Mouse (Mus musculus) midbrain, postnatal 0 days (tissue): ENCODE measurements around the gene Trim67. TPM values are rescaled to one million over a fixed set of nuclear protein-coding genes. Genes with fewer than 3 reads are reported as not detected.
A peak's percentile ranks its signal among the peaks of the same experiment; 100 is the strongest.

ENCODE experiments used
- ATAC-seq: fragments of 200-750 bp; cut with Nextera tagmentation; 2 replicates; pipeline ENCODE4 v1.8.0; 2017; ENCODE audit warnings: moderate number of reproducible peaks, mild to moderate bottlenecking, moderate TSS enrichment, moderate library complexity; ENCODE audit not compliant: low FRiP score
- DNase-seq: peaks from one replicate; pipeline ENCODE4 v3.0.0-alpha.2; 2015; ENCODE audit warnings: low spot score
- H3K27ac ChIP-seq: fragments of 300-500 bp; sonication (generic); 2 replicates; pipeline ENCODE4 v1.5.1; 2014; ENCODE audit warnings: low read depth, mild to moderate bottlenecking, low read length, mixed read lengths
- H3K27me3 ChIP-seq: fragments of 300-500 bp; sonication (generic); 2 replicates; pipeline ENCODE4 v1.6.1; 2014; ENCODE audit warnings: low read length, control low read depth, mixed read lengths; ENCODE audit not compliant: insufficient read depth
- H3K36me3 ChIP-seq: fragments of 300-500 bp; sonication (generic); 2 replicates; pipeline ENCODE4 v1.6.1; 2014; ENCODE audit warnings: low read length, control low read depth, mixed read lengths; ENCODE audit not compliant: insufficient read depth
- H3K4me1 ChIP-seq: fragments of 300-500 bp; sonication (generic); 2 replicates; pipeline ENCODE4 v1.6.1; 2014; ENCODE audit warnings: mild to moderate bottlenecking, control low read depth, antibody characterized with exemption, low read length, mixed read lengths; ENCODE audit not compliant: insufficient read depth
- H3K4me2 ChIP-seq: fragments of 300-500 bp; sonication (generic); 2 replicates; pipeline ENCODE4 v1.6.1; 2014; ENCODE audit warnings: low read depth, mild to moderate bottlenecking, low read length, mixed read lengths; ENCODE audit not compliant: poor library complexity, severe bottlenecking
- H3K4me3 ChIP-seq: fragments of 300-500 bp; sonication (generic); 2 replicates; pipeline ENCODE4 v1.5.1; 2014; ENCODE audit warnings: low read depth, mild to moderate bottlenecking, low read length, moderate library complexity
- H3K9ac ChIP-seq: fragments of 300-500 bp; sonication (generic); replicated peaks from 2 replicates; pipeline ENCODE4 v1.6.1; 2014; ENCODE audit warnings: mild to moderate bottlenecking, low read length, moderate library complexity, mixed read lengths; ENCODE audit not compliant: poor library complexity, severe bottlenecking
- H3K9me3 ChIP-seq: fragments of 300-500 bp; sonication (generic); 2 replicates; pipeline ENCODE4 v1.6.1; 2016; ENCODE audit warnings: low read length, control low read depth
- CTCF ChIP-seq: IDR thresholded peaks from 2 replicates; pipeline ENCODE4 v1.5.1; 2016; ENCODE audit warnings: antibody characterized with exemption, mild to moderate bottlenecking
- WGBS: fragments of 180-500 bp; shearing (Covaris S2); extraction: QIAGEN DNeasy Blood & Tissue Kit; methylation state at CpG from one replicate; pipeline ENCODE4 v1.1.7; 2014; 5-methylcytosine and 5-hydroxymethylcytosine counted together
- polyA plus RNA-seq: library from polyadenylated mRNA; unstranded; fragments of >200 nt; fragmentation: Nextera tagmentation; extraction: Ambion mirVana; gene quantifications from 2 replicates; pipeline ENCODE4 v1.2.1, GENCODE M21; 2015
- total RNA-seq: library from RNA; depleted of rRNA; stranded (reverse); fragments of >200 nt; gene quantifications from 2 replicates; pipeline ENCODE4 v1.2.3, GENCODE M21; 2014

Gene Trim67
- total and polyA plus RNA-seq, 2 experiments from 2014 or later = 25.6 to 87.1 TPM

- H3K9me3 ChIP-seq = no peaks in the 10 kb centered on the region
- under 1% methylated on average over 25 of the region's 25 CpGs for WGBS
- H3K36me3 ChIP-seq = no peaks in the 10 kb centered on the region
- H3K4me2 ChIP-seq = peak overlapping the region; percentile 82
- peak overlapping the region; percentile 78 for H3K4me3 ChIP-seq
- peak overlapping the region; percentile 97 for H3K27ac ChIP-seq
- H3K4me1 ChIP-seq = peaks cover 23% of the 10 kb centered on the region; the same call in 1 of the 2 replicates
- H3K27me3 ChIP-seq = 0 out of 2 replicates have a peak, but pooled peaks cover 3% of the 10 kb centered on the region
- DNase-seq = peak; percentile 73
- peak; percentile 33 for ATAC-seq
- peak; percentile 68 for TF ChIP-seq CTCF
- H3K9ac ChIP-seq = peak overlapping the region; percentile 92
These were observed 1.5 kb downstream of the Trim67 start for GRCm38 (mm10) chr8:124794486-124794780.

- H3K4me2 ChIP-seq = peak overlapping the region; percentile 82
- no peak overlapping the region for H3K27ac ChIP-seq
- DNase-seq = no peak
- H3K9ac ChIP-seq = peak overlapping the region; percentile 39
- 66% methylated on average over 8 of the region's 8 CpGs for WGBS
- ATAC-seq = no peak
- H3K4me3 ChIP-seq = peak overlapping the region; percentile 78
- TF ChIP-seq CTCF = no peak
- peaks cover 23% of the 10 kb centered on the region; the same call in 1 of the 2 replicates for H3K4me1 ChIP-seq
- 0 out of 2 replicates have a peak, but pooled peaks cover 3% of the 10 kb centered on the region for H3K27me3 ChIP-seq
- H3K9me3 ChIP-seq = no peaks in the 10 kb centered on the region
- no peaks in the 10 kb centered on the region for H3K36me3 ChIP-seq
These were observed 3.0 kb downstream of the Trim67 start for GRCm38 (mm10) chr8:124795781-124796488.

- no peaks in the 10 kb centered on the region for H3K27me3 ChIP-seq
- WGBS = 47% methylated on average over 11 of the region's 11 CpGs
- ATAC-seq = no peak
- no peak for DNase-seq
- H3K4me3 ChIP-seq = no peak overlapping the region
- H3K9me3 ChIP-seq = no peaks in the 10 kb centered on the region
- no peak overlapping the region for H3K4me2 ChIP-seq
- TF ChIP-seq CTCF = no peak
- peaks cover 14% of the 10 kb centered on the region; the same call in 1 of the 2 replicates for H3K4me1 ChIP-seq
- H3K27ac ChIP-seq = no peak overlapping the region
- no peaks in the 10 kb centered on the region for H3K36me3 ChIP-seq
- no peak overlapping the region for H3K9ac ChIP-seq
These were observed 7.7 kb downstream of the Trim67 start for GRCm38 (mm10) chr8:124800542-124800941.

DNA sequence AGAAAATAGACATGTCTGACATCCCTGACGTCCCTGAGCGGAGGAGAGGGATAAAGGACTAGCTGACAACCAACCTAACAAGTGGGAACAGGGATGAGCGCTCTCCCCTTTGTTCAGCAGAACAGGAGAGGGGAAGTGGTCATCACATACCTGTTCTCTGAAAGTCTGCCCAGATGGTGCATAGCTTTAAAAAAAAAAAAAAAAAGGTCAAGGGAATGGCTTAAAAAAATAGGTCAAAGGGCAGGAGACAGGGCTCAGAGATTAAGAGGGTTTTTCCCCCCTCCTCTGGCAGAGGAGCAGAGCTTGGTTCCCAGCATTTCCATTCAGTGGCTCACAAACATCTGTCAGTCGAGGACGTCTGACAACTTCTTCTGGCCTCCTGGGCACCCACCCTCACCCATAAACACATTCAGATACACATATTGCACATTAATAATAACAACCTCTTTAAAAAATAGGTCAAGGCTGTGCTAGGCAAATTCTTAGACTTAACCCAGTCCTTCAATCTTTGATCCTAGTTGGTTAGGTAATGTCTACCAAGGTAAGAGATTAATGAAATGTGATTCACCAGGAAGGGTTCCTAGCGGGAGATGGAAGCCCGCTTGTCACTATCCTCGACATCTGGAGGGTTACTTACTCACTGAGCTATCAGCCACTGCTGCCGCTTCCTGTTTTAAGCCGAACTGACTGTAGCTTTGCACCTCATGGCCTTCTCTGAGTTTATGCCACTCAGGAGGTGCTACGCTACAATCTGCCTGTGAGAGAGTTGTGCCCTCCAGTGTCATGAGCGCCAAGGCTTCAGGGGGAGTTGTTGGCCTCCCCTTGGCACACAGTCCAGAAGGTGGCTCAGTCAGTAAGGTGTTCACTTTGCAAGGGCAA is 11.2 kb downstream of the Trim67 start:
- Histone ChIP-seq H3K27me3 (no peaks in the 10 kb centered on the region), H3K9ac (no peak overlapping the region), H3K4me1 (peaks cover under 1% of the 10 kb centered on the region; the same call in 1 of the 2 replicates), H3K36me3 (no peaks in the 10 kb centered on the region), H3K9me3 (no peaks in the 10 kb centered on the region), H3K4me3 (no peak overlapping the region), H3K27ac (no peak overlapping the region), H3K4me2 (no peak overlapping the region)
- DNase-seq (no peak), ATAC-seq (no peak)
- no peak for TF ChIP-seq CTCF
- 65% methylated on average over 12 of the region's 12 CpGs for WGBS

DNA sequence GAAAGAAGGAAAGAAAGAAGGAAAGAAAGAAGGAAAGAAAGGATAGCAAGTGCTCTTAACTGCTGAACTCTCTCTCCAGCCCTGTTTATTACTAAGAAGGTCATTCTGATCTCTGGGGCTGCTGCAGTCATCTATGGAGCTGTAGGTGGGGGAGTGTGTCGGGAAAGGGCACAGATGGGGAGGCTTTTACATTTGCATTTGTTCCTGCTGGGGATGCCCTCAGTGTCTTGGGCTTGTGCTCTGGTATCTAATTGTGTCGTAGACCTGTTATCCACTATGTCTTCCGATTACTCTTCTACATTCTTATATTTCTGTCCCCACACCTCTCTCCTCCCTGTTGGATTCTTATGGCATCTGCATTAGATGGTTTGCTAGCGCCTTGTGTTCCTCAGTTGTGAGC is 13.1 kb downstream of the Trim67 start:
- H3K9me3 ChIP-seq = no peaks in the 10 kb centered on the region
- no peak overlapping the region for H3K9ac ChIP-seq
- no peak overlapping the region for H3K27ac ChIP-seq
- ATAC-seq = no peak
- no peak for DNase-seq
- no peak overlapping the region for H3K4me3 ChIP-seq
- TF ChIP-seq CTCF = no peak
- peaks cover 4% of the 10 kb centered on the region; the same call in 1 of the 2 replicates for H3K4me1 ChIP-seq
- H3K27me3 ChIP-seq = no peaks in the 10 kb centered on the region
- no peak overlapping the region for H3K4me2 ChIP-seq
- no peaks in the 10 kb centered on the region for H3K36me3 ChIP-seq
- 85% methylated on average over 4 of the region's 4 CpGs for WGBS

GRCm38 (mm10) chr8:124809419-124809818 is 16.5 kb downstream of the Trim67 start:
- H3K27ac ChIP-seq = no peak overlapping the region
- no peaks in the 10 kb centered on the region for H3K27me3 ChIP-seq
- H3K9me3 ChIP-seq = no peaks in the 10 kb centered on the region
- DNase-seq (no peak), ATAC-seq (no peak)
- no peak overlapping the region for H3K4me2 ChIP-seq
- H3K36me3 ChIP-seq = no peaks in the 10 kb centered on the region
- WGBS = 42% methylated on average over 2 of the region's 2 CpGs
- no peak overlapping the region for H3K4me3 ChIP-seq
- TF ChIP-seq CTCF = no peak
- H3K4me1 ChIP-seq = peaks cover 4% of the 10 kb centered on the region; the same call in 1 of the 2 replicates
- H3K9ac ChIP-seq = no peak overlapping the region
